8 mouse cellular contexts compared by ENCODE assay signal in genomic region chr13:102698335-102698734, GRCm38 (mm10). TPM values are rescaled to one million over a fixed set of nuclear protein-coding genes. Genes with fewer than 3 reads are reported as not detected.
DNase-seq lines count a peak whose midpoint lies in the region; ATAC-seq and TF ChIP-seq lines count a peak whose summit lies in the region.

No protein-coding gene starts in this region.

- 3% methylated on average over 10 of the region's 10 CpGs for WGBS in lung, postnatal 0 days
- WGBS in limb, embryonic 10.5 days, result 46% methylated on average over 10 of the region's 10 CpGs
- WGBS in stomach, embryonic 16.5 days, result 30% methylated on average over 10 of the region's 10 CpGs

- no peak overlapping the region for H3K9ac ChIP-seq in lung, postnatal 0 days (replicated peaks; ENCODE audit: low read depth)
- H3K9ac ChIP-seq in stomach, embryonic 16.5 days (ENCODE audit: low read length), result peak overlapping the region; percentile 52; the same call in 1 of the 2 replicates

- H3K4me2 ChIP-seq in lung, postnatal 0 days (replicated peaks; ENCODE audit: low read depth, low read length), result peak overlapping the region; percentile 48
- peak overlapping the region; percentile 44 for H3K4me2 ChIP-seq in stomach, embryonic 16.5 days (ENCODE audit: low read depth, low read length)

- peak overlapping the region; percentile 17; the same call in 1 of the 2 replicates for H3K27ac ChIP-seq in lung, postnatal 0 days (ENCODE audit: low read length)
- peak overlapping the region; percentile 53; the same call in 1 of the 2 replicates for H3K27ac ChIP-seq in limb, embryonic 10.5 days
- H3K27ac ChIP-seq in stomach, embryonic 16.5 days (ENCODE audit: low read length), result peak overlapping the region; percentile 68

- peak overlapping the region; percentile 23 for H3K4me3 ChIP-seq in lung, postnatal 0 days (ENCODE audit: low read depth, low read length)
- no peak overlapping the region for H3K4me3 ChIP-seq in limb, embryonic 10.5 days
- 0 out of 2 replicates have a peak overlapping the region, but pooled peaks have one; percentile 3 for H3K4me3 ChIP-seq in stomach, embryonic 16.5 days (replicated peaks; ENCODE audit: low read length)

- peak; percentile 7 for DNase-seq in embryo, embryonic 9.5 days (ENCODE audit: extremely low spot score)
- DNase-seq in embryo, embryonic 10 days (ENCODE audit: low spot score), result no peak
- DNase-seq in lung, postnatal 0 days (ENCODE audit: low spot score), result no peak
- DNase-seq in lung, adult 18-20 months, result no peak
- no peak for DNase-seq in limb, embryonic 10.5 days (ENCODE audit: low spot score)
- no peak for DNase-seq in left cerebral cortex, adult 18-20 months (ENCODE audit: low spot score in 2 of 2)
- no peak for DNase-seq in layer of hippocampus, adult 18-20 months (ENCODE audit: low spot score in 2 of 2)

- H3K9me3 ChIP-seq in lung, postnatal 0 days (ENCODE audit: low read length), result no peaks in the 10 kb centered on the region
- H3K9me3 ChIP-seq in limb, embryonic 10.5 days (replicated peaks), result no peaks in the 10 kb centered on the region
- no peaks in the 10 kb centered on the region for H3K9me3 ChIP-seq in stomach, embryonic 16.5 days (replicated peaks; ENCODE audit: control insufficient read depth, low read length)

- H3K4me1 ChIP-seq in lung, postnatal 0 days (ENCODE audit: insufficient read depth, low read depth, low read length), result peaks cover 4% of the 10 kb centered on the region; the same call in 1 of the 2 replicates
- H3K4me1 ChIP-seq in limb, embryonic 10.5 days, result peaks cover 13% of the 10 kb centered on the region
- H3K4me1 ChIP-seq in stomach, embryonic 16.5 days (ENCODE audit: control insufficient read depth, insufficient read depth, low read length), result peaks cover 9% of the 10 kb centered on the region

- no peak for TF ChIP-seq EP300 in lung, postnatal 0 days (IDR thresholded peaks at IDR 0.05)

- TF ChIP-seq CTCF in lung, postnatal 0 days (IDR thresholded peaks at IDR 0.05), result no peak

- ATAC-seq in lung, postnatal 0 days, result no peak
- no peak for ATAC-seq in stomach, embryonic 16.5 days (ENCODE audit: insufficient read depth, low FRiP score)

- H3K27me3 ChIP-seq in lung, postnatal 0 days (replicated peaks; ENCODE audit: insufficient read depth, low read length), result no peaks in the 10 kb centered on the region
- 0 out of 2 replicates have a peak, but pooled peaks cover 3% of the 10 kb centered on the region for H3K27me3 ChIP-seq in limb, embryonic 10.5 days (ENCODE audit: low read depth, poor library complexity, severe bottlenecking)
- H3K27me3 ChIP-seq in stomach, embryonic 16.5 days (ENCODE audit: control insufficient read depth, insufficient read depth, low read length), result no peaks in the 10 kb centered on the region

- no peaks in the 10 kb centered on the region for H3K36me3 ChIP-seq in lung, postnatal 0 days (ENCODE audit: insufficient read depth, low read length)
- no peaks in the 10 kb centered on the region for H3K36me3 ChIP-seq in limb, embryonic 10.5 days
- no peaks in the 10 kb centered on the region for H3K36me3 ChIP-seq in stomach, embryonic 16.5 days (ENCODE audit: control insufficient read depth, insufficient read depth, low read length)

RNA-seq across cellular contexts. Expression of gene Cd180, which starts 5.0 kb away (rescaled TPM):
- 0.67 and 0.96 TPM in 2 replicates for polyA plus RNA-seq in lung, postnatal 0 days (2015; fragmentation: Nextera tagmentation; extraction: Ambion mirVana)
- 0.15 TPM in 1 of 2 replicates, not detected in the other for polyA plus RNA-seq in limb, embryonic 10.5 days (2016; fragmentation: Nextera tagmentation; extraction: Ambion mirVana)
- 0.69 and 0.70 TPM in 2 replicates for polyA plus RNA-seq in stomach, embryonic 16.5 days (2015; fragmentation: Nextera tagmentation; extraction: Ambion mirVana)
- 1 to 10 TPM; 1.6 to 2.7 TPM for total RNA-seq in left cerebral cortex, adult 18-20 months (2021)
- 1 to 10 TPM; 1.4 to 1.7 TPM for total RNA-seq in layer of hippocampus, adult 18-20 months (2021)

Comparison
In these comparisons a context has a peak if more than half of its experiments do, and no peak if none do; other contexts are left out.
1. H3K27ac ChIP-seq: peak in every context shown above with its lines; median percentile 68 in stomach, embryonic 16.5 days; 53 in limb, embryonic 10.5 days; 17 in lung, postnatal 0 days.